Mouse (Mus musculus) MEL (cell line): ENCODE results near the gene Rprd2. TPM values are rescaled to one million over a fixed set of nuclear protein-coding genes. Genes with fewer than 3 reads are reported as not detected.

Experiments used
- DNase-seq: peaks from one replicate; pipeline ENCODE4 v3.0.0; 2011; ENCODE audit warnings: low read depth, low spot score
- H3K27ac ChIP-seq: 2 replicates; pipeline ENCODE4 v1.5.1; 2012; ENCODE audit warnings: low read depth, mild to moderate bottlenecking, control low read depth, low read length, moderate library complexity; ENCODE audit not compliant: control insufficient read depth
- H3K27me3 ChIP-seq, 2 experiments: fragments of 150-350 bp in 1 of 2; sonication (generic) in 1 of 2; 2 replicates each; pipeline ENCODE4 v1.6.1; 2012; ENCODE audit warnings: low read length in 2 of 2, mild to moderate bottlenecking in 2 of 2, improper control_type of control experiment in 1 of 2, moderate library complexity in 1 of 2; ENCODE audit not compliant: insufficient read depth in 2 of 2, control insufficient read depth in 1 of 2
- H3K36me3 ChIP-seq, 2 experiments: 2 replicates each; pipeline ENCODE4 v1.6.1; 2012 to 2014; ENCODE audit warnings: low read length in 2 of 2, improper control_type of control experiment in 1 of 2, inconsistent platforms in 1 of 2, mild to moderate bottlenecking in 1 of 2; ENCODE audit not compliant: insufficient read depth in 2 of 2, control insufficient read depth in 1 of 2
- H3K4me1 ChIP-seq, 2 experiments: fragments of 150-350 bp in 1 of 2; sonication (generic) in 1 of 2; 2 replicates each; pipeline ENCODE4 v1.6.1; 2012; ENCODE audit warnings: low read length in 2 of 2, improper control_type of control experiment in 1 of 2, mild to moderate bottlenecking in 1 of 2; ENCODE audit not compliant: insufficient read depth in 2 of 2, control insufficient read depth in 1 of 2
- H3K4me3 ChIP-seq, 2 experiments: fragments of 150-350 bp in 1 of 2; sonication (generic) in 1 of 2; 2 replicates each; pipeline ENCODE4 v1.5.1; 2012; ENCODE audit warnings: low read depth in 2 of 2, low read length in 2 of 2, mild to moderate bottlenecking in 2 of 2, moderate library complexity in 2 of 2, control low read depth in 1 of 2, improper control_type of control experiment in 1 of 2; ENCODE audit not compliant: control insufficient read depth in 1 of 2, insufficient read depth in 1 of 2
- H3K79me2 ChIP-seq: 2 replicates; pipeline ENCODE4 v1.6.1; 2012; ENCODE audit warnings: mild to moderate bottlenecking, low read length, moderate library complexity; ENCODE audit not compliant: control insufficient read depth, poor library complexity, insufficient read depth
- H3K9ac ChIP-seq: 2 replicates; pipeline ENCODE4 v1.6.1; 2012; ENCODE audit warnings: low read depth, mild to moderate bottlenecking, control low read depth, low read length, moderate library complexity; ENCODE audit not compliant: control insufficient read depth, poor library complexity, severe bottlenecking
- H3K9me3 ChIP-seq: fragments of 150-350 bp; sonication (generic); replicated peaks from 2 replicates; pipeline ENCODE4 v1.6.1; 2012; ENCODE audit warnings: mild to moderate bottlenecking, low read length, improper control_type of control experiment, moderate library complexity; ENCODE audit not compliant: insufficient read depth
- CTCF ChIP-seq, 3 experiments: IDR thresholded peaks in 2 of 3; conservative IDR thresholded peaks in 1 of 3; 2 replicates each; pipeline ENCODE4 v1.5.1; 2011 to 2012; ENCODE audit warnings: low read length in 3 of 3, low read depth in 2 of 3, mild to moderate bottlenecking in 2 of 3, improper control_type of control experiment in 1 of 3, inconsistent platforms in 1 of 3, mixed read lengths in 1 of 3, moderate library complexity in 1 of 3; ENCODE audit not compliant: control insufficient read depth in 1 of 3, insufficient read depth in 1 of 3, poor library complexity in 1 of 3, severe bottlenecking in 1 of 3
- ELF1 ChIP-seq: IDR thresholded peaks from 2 replicates; pipeline ENCODE4 v1.6.1; 2014; ENCODE audit warnings: low read depth, mild to moderate bottlenecking, inconsistent platforms, low read length, improper control_type of control experiment, moderate library complexity
- EP300 ChIP-seq, 2 experiments: IDR thresholded peaks; 2 replicates each; pipeline ENCODE4 v1.6.1; 2011; ENCODE audit warnings: improper control_type of control experiment in 2 of 2, low read length in 2 of 2, low read depth in 1 of 2, mild to moderate bottlenecking in 1 of 2
- GABPA ChIP-seq: IDR thresholded peaks from 2 replicates; pipeline ENCODE4 v1.6.1; 2012; ENCODE audit warnings: low read depth, mild to moderate bottlenecking, inconsistent platforms, low read length, improper control_type of control experiment, moderate library complexity
- HCFC1 ChIP-seq: IDR thresholded peaks from 2 replicates; pipeline ENCODE4 v1.6.1; 2012; ENCODE audit warnings: low read depth, mild to moderate bottlenecking, inconsistent platforms, low read length, improper control_type of control experiment, moderate library complexity
- KAT2A ChIP-seq: conservative IDR thresholded peaks from 2 replicates; pipeline ENCODE4 v1.6.1; 2012; ENCODE audit warnings: low read depth, low read length, improper control_type of control experiment, inconsistent platforms
- MAFK ChIP-seq: IDR thresholded peaks from 2 replicates; pipeline ENCODE4 v1.6.1; 2011; ENCODE audit warnings: low read depth, mild to moderate bottlenecking, low read length, improper control_type of control experiment, borderline replicate concordance
- MAX ChIP-seq: IDR thresholded peaks from 2 replicates; pipeline ENCODE4 v1.6.1; 2011; ENCODE audit warnings: low read length, improper control_type of control experiment
- MAZ ChIP-seq: IDR thresholded peaks from 2 replicates; pipeline ENCODE4 v1.6.1; 2012; ENCODE audit warnings: low read depth, mild to moderate bottlenecking, inconsistent platforms, low read length, improper control_type of control experiment
- MEF2A ChIP-seq: IDR thresholded peaks from 2 replicates; pipeline ENCODE4 v1.6.1; 2014; ENCODE audit warnings: low read depth, mild to moderate bottlenecking, inconsistent platforms, low read length, improper control_type of control experiment; ENCODE audit not compliant: poor library complexity, insufficient replicate concordance, severe bottlenecking; ENCODE audit errors: extremely low read depth
- MXI1 ChIP-seq: IDR thresholded peaks from 2 replicates; pipeline ENCODE4 v1.6.1; 2011; ENCODE audit warnings: mild to moderate bottlenecking, low read depth, low read length, improper control_type of control experiment
- MYC ChIP-seq: IDR thresholded peaks from 2 replicates; pipeline ENCODE4 v1.6.1; 2011; ENCODE audit warnings: low read depth, mild to moderate bottlenecking, low read length, improper control_type of control experiment, moderate library complexity
- NRF1 ChIP-seq: IDR thresholded peaks from 2 replicates; pipeline ENCODE4 v1.6.1; 2014; ENCODE audit warnings: low read depth, mild to moderate bottlenecking, inconsistent platforms, low read length, improper control_type of control experiment, moderate library complexity; ENCODE audit not compliant: poor library complexity, insufficient read depth, severe bottlenecking
- POLR2A ChIP-seq, 2 experiments: IDR thresholded peaks; 2 replicates each; pipeline ENCODE4 v1.6.1; 2011 to 2012; ENCODE audit warnings: low read length in 2 of 2, mild to moderate bottlenecking in 2 of 2, control low read depth in 1 of 2, improper control_type of control experiment in 1 of 2, low read depth in 1 of 2, moderate library complexity in 1 of 2; ENCODE audit not compliant: control insufficient read depth in 1 of 2, insufficient read depth in 1 of 2, poor library complexity in 1 of 2
- POLR2AphosphoS2 ChIP-seq: IDR thresholded peaks from 2 replicates; pipeline ENCODE4 v1.6.1; 2011; ENCODE audit warnings: low read length, improper control_type of control experiment
- RAD21 ChIP-seq: IDR thresholded peaks from 2 replicates; pipeline ENCODE4 v1.6.1; 2011; ENCODE audit warnings: mild to moderate bottlenecking, low read depth, low read length, improper control_type of control experiment
- RCOR1 ChIP-seq: IDR thresholded peaks from 2 replicates; pipeline ENCODE4 v1.6.1; 2012; ENCODE audit warnings: low read depth, mild to moderate bottlenecking, inconsistent platforms, low read length, improper control_type of control experiment
- TAL1 ChIP-seq: IDR thresholded peaks from 2 replicates; pipeline ENCODE4 v1.6.1; 2012; ENCODE audit warnings: mild to moderate bottlenecking, inconsistent platforms, low read length, moderate library complexity, mixed read lengths
- TCF12 ChIP-seq: IDR thresholded peaks from 2 replicates; pipeline ENCODE4 v1.6.1; 2014; ENCODE audit warnings: low read depth, mild to moderate bottlenecking, inconsistent platforms, low read length, improper control_type of control experiment, moderate library complexity
- UBTF ChIP-seq: IDR thresholded peaks from 2 replicates; pipeline ENCODE4 v1.6.1; 2012; ENCODE audit warnings: low read depth, mild to moderate bottlenecking, inconsistent platforms, low read length, improper control_type of control experiment, moderate library complexity, borderline replicate concordance; ENCODE audit not compliant: insufficient read depth
- USF2 ChIP-seq, 2 experiments: IDR thresholded peaks; 2 replicates each; pipeline ENCODE4 v1.6.1; 2011 to 2012; ENCODE audit warnings: improper control_type of control experiment in 2 of 2, low read length in 2 of 2, borderline replicate concordance in 1 of 2, inconsistent platforms in 1 of 2, low read depth in 1 of 2, mild to moderate bottlenecking in 1 of 2; ENCODE audit not compliant: insufficient read depth in 1 of 2
- ZC3H11A ChIP-seq: IDR thresholded peaks from 2 replicates; pipeline ENCODE4 v1.6.1; 2012; ENCODE audit warnings: low read depth, mild to moderate bottlenecking, inconsistent platforms, low read length, improper control_type of control experiment
- ZMIZ1 ChIP-seq: IDR thresholded peaks from 2 replicates; pipeline ENCODE4 v1.6.1; 2012; ENCODE audit warnings: low read depth, mild to moderate bottlenecking, inconsistent platforms, low read length, improper control_type of control experiment, moderate library complexity
- ZNF384 ChIP-seq: IDR thresholded peaks from 2 replicates; pipeline ENCODE4 v1.6.1; 2012; ENCODE audit warnings: low read depth, mild to moderate bottlenecking, inconsistent platforms, low read length, improper control_type of control experiment
- polyA plus RNA-seq, 2 experiments: library from polyadenylated mRNA; stranded (reverse) in 1 of 2; unstranded in 1 of 2; fragments of >175 nt in 1 of 2; fragments of >200 nt in 1 of 2; gene quantifications; 2 replicates each; pipeline versions ENCODE4 v1.2.1 to v1.2.4; 2012; ENCODE audit warnings: low replicate concordance in 2 of 2, low read depth in 1 of 2; ENCODE audit not compliant: insufficient read length in 2 of 2, insufficient read depth in 1 of 2, missing spikeins in 1 of 2
- total RNA-seq: library from RNA; depleted of rRNA; stranded (reverse); fragments of 300-350 nt; gene quantifications from 2 replicates; pipeline ENCODE4 v1.2.3, GENCODE M21; 2012

The Rprd2 gene
- total and polyA plus RNA-seq, 3 experiments: 16.3 to 42.0 (median 31.9) TPM

DNA sequence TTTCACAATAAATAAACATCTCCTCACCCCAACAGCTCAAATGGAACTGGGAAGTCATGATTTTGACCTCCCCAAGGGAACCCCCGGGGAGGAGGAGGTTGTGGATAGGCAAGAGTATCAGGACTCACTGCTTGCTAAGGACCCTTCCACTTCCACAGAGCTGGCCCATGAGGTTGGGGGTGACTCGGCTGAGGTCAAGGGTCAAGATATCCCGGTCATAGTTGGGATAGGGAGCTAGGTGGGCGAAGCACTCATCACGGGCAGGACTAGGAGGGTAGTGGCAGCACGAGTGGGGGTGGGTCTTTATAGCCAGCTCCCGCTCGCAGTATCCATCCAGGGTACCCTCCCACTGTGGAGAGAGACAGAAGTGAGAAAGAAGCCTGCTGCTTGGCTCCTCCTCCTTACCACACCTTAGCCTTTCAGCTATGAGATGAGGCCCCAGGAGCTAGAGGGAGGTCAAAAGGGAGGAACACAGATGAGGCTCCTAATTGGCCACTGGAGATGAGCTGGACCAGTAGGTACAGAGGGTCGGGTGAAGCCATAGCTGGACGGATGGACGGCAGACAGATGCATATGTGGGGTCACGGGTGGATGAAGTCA, 83.5 kb downstream of the Rprd2 start:
- Histone ChIP-seq H3K36me3 (peaks cover 0 to 31% of the 10 kb centered on the region in 2 experiments; a peak in 2 of 4 replicates), H3K9me3 (no peaks in the 10 kb centered on the region), H3K27me3 (no peaks in the 10 kb centered on the region), H3K4me1 (peaks cover 13 to 34% of the 10 kb centered on the region in 2 experiments), H3K4me3 (no peak overlapping the region), H3K79me2 (no peaks in the 10 kb centered on the region), H3K9ac (no peak overlapping the region), H3K27ac (no peak overlapping the region)
- DNase-seq: no peak
- no peak for TF ChIP-seq POLR2AphosphoS2
- no peak for TF ChIP-seq ZC3H11A
- no peak for TF ChIP-seq HCFC1
- TF ChIP-seq MAX: no peak
- no peak for TF ChIP-seq MAFK
- no peak for TF ChIP-seq UBTF
- no peak for TF ChIP-seq MXI1
- no peak for TF ChIP-seq RCOR1
- TF ChIP-seq GABPA: no peak
- TF ChIP-seq NRF1: no peak
- no peak for TF ChIP-seq USF2 (IDR thresholded peaks at IDR 0.05; ENCODE audit: borderline replicate concordance in 1 of 2, insufficient read depth in 1 of 2, low read depth in 1 of 2, low read length in 2 of 2)
- no peak for TF ChIP-seq ELF1
- no peak for TF ChIP-seq CTCF (IDR thresholded peaks at IDR 0.05 in 2 of 3, conservative IDR thresholded peaks at IDR 0.05 in 1 of 3; ENCODE audit: control insufficient read depth in 1 of 3, insufficient read depth in 1 of 3, low read depth in 2 of 3, low read length in 3 of 3, poor library complexity in 1 of 3, severe bottlenecking in 1 of 3)
- TF ChIP-seq RAD21: no peak
- no peak for TF ChIP-seq MEF2A
- TF ChIP-seq KAT2A: no peak

DNA sequence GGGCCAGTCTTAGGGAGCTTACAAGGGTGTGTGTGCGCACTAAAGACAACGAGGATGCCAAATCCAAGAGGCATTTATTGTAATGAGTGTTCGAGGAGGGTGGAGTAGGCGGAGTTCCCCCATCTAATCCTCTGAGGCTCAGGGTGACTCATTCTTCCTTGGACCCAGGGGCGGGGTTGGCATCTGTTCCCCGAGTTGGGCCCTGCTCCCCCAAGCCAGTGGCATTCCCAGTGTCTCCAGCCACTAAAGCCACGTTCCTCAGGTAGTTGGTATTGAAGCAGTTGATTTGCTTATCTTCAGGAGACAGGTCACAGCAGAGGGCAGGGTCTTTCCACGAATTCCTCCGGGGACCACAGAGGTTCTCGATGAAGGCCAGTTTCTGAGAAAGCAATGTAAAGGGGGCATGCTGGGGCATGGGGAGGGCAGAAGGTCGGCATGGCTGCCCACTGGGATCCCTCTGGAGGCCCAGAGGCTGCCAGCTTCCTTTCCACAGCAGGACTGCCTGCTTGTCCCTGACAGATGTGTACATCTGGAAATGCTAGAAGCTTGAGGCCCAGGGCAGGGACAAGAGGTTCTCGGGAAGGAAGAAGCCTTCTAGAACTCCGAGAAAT, 84.5 kb downstream of the Rprd2 start:
- peaks cover 13 to 27% of the 10 kb centered on the region in 2 experiments for H3K4me1 ChIP-seq
- no peaks in the 10 kb centered on the region for H3K79me2 ChIP-seq
- H3K27ac ChIP-seq: peak overlapping the region; percentile 30
- no peak overlapping the region for H3K4me3 ChIP-seq
- H3K9me3 ChIP-seq: no peaks in the 10 kb centered on the region
- H3K9ac ChIP-seq: no peak overlapping the region
- peak; percentile 83 for DNase-seq
- no peak for TF ChIP-seq MAZ
- TF ChIP-seq ZNF384: no peak
- no peak for TF ChIP-seq POLR2A (IDR thresholded peaks at IDR 0.05; ENCODE audit: control insufficient read depth in 1 of 2, insufficient read depth in 1 of 2, low read depth in 1 of 2, low read length in 2 of 2, poor library complexity in 1 of 2)
- TF ChIP-seq TAL1: peak; percentile 34; the same call in 1 of the 2 replicates
- no peak for TF ChIP-seq MYC
- TF ChIP-seq EP300 (IDR thresholded peaks at IDR 0.05; ENCODE audit: low read depth in 1 of 2, low read length in 2 of 2): peak in 1 of 2 experiments; percentile 24; a peak in 1 of 4 replicates
- no peak for TF ChIP-seq KAT2A
- no peak for TF ChIP-seq ZMIZ1
- TF ChIP-seq CTCF (IDR thresholded peaks at IDR 0.05 in 2 of 3, conservative IDR thresholded peaks at IDR 0.05 in 1 of 3; ENCODE audit: control insufficient read depth in 1 of 3, insufficient read depth in 1 of 3, low read depth in 2 of 3, low read length in 3 of 3, poor library complexity in 1 of 3, severe bottlenecking in 1 of 3): no peak
- TF ChIP-seq USF2 (IDR thresholded peaks at IDR 0.05; ENCODE audit: borderline replicate concordance in 1 of 2, insufficient read depth in 1 of 2, low read depth in 1 of 2, low read length in 2 of 2): no peak
- no peak for TF ChIP-seq MAX
- TF ChIP-seq RCOR1: no peak
- TF ChIP-seq RAD21: no peak
- TF ChIP-seq TCF12: no peak
- no peak for TF ChIP-seq HCFC1
- no peak for TF ChIP-seq ZC3H11A
- no peak for TF ChIP-seq MXI1
- no peaks in the 10 kb centered on the region for H3K27me3 ChIP-seq
- H3K36me3 ChIP-seq: peaks cover 0 to 24% of the 10 kb centered on the region in 2 experiments; a peak in 2 of 4 replicates
